Mouse (Mus musculus) heart, postnatal 0 days (tissue): ENCODE measurements around the gene Large1.

Source experiments
- CTCF ChIP-seq: IDR thresholded peaks from 2 replicates; pipeline ENCODE4 v1.5.1; 2016; ENCODE audit warnings: antibody characterized with exemption, control low read depth, low read depth
- EP300 ChIP-seq: IDR thresholded peaks from 2 replicates; pipeline ENCODE4 v1.6.1; 2016; ENCODE audit warnings: antibody characterized with exemption, low read depth

GRCm38 (mm10) chr8:72812690-72813089 is 540.6 kb downstream of the Large1 start:
- TF ChIP-seq CTCF (0 out of 2 replicates have a peak, but pooled peaks have one; percentile 14), EP300 (no peak)
